Mouse (Mus musculus): ENCODE results near the gene Gcnt4.
"Not testable (repeated sequence)": the region's sequence is repeated elsewhere in the genome, so short reads cannot be mapped to it uniquely, and the experiment has no call there.

DNA sequence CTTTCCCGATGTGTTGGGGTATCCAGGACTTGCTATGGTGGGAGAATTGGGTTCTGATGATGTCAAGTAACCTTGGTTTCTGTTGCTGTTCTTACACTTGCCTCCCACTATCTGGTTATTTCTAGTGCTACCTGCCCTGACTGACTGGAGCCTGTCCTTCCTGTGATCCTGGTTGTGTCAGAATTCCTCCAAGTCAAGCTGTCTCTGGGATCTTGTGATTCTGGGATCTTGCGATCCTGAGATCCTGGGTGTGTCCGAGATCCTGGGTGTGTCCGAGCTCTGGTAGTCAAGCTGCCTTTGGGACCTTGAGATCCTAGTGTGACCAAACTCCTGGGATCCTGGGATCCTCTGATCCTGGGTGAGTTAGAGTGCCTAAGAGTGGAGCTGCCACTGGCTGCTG, 1.4 kb upstream of the Gcnt4 start:
- TF ChIP-seq TAL1, GATA1 (IDR thresholded peaks at IDR 0.05; ENCODE audit: low read length): not testable (repeated sequence)
